In the genomic region with DNA sequence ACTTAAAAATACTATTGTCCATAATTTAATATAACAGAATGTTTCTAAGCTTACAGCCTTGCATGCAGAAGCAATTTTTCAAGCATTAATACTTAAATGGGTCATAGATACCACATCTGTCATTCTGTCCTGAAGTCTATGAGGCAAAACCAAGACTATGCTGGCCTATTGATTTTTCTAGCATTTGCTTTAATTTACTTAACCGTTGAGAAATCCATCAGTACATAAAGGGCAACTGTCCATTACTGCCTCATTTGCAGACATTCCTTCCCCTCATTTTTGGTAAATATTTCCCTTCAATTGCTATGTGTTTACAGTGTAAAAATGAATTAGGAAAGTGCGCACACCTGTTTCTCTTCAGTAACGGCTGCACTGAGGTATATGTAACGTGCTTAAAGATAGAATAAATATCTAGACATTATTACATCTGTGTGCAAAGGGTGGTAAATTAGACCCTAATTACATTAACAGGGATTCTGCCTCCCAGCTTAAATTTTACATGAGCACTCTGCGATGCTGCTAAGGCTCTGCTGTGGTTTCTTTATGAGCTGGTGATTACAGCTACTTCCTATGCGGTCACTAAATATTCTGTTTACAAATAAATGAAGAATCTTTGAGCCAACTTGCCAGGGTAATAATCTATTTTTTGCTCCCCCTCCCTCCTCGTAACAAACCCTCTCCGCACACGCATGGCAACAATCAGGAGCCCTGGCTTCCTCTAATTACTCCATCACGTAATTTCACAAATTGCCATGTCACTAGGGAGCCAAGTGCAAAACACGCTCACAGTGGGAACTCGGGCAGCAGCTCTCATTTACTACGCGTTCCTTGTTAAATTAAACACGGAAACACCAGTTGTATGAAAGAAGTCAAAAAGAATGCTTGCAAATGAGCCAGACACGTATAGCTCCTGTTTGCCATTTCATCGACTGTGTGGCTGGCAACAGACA, we compare ENCODE assay signal across 12 mouse cellular contexts.
DNase-seq lines count a peak whose midpoint lies in the region; ATAC-seq and TF ChIP-seq lines count a peak whose summit lies in the region.
"Had no signal": no experiment of that assay in that cellular context is flagged by ENCODE, and none has a peak within 500 bp of the region (broad histone marks: within the 10 kb centered on the region; RNA-seq: fewer than 3 reads in every experiment).

No protein-coding gene starts in this region.

- no peak overlapping the region for H3K9ac ChIP-seq in liver, embryonic 16.5 days (ENCODE audit: low read depth, low read length)
- no peak overlapping the region for H3K9ac ChIP-seq in liver, embryonic 11.5 days (ENCODE audit: low read depth, low read length)
- H3K9ac ChIP-seq in forebrain, postnatal 0 days, result no peak overlapping the region
- H3K9ac ChIP-seq in stomach, embryonic 16.5 days (ENCODE audit: low read length), result no peak overlapping the region
- H3K9ac ChIP-seq: intestine, embryonic 15.5 days had no signal

- no peaks in the 10 kb centered on the region; the same call in 1 of the 2 replicates for H3K4me1 ChIP-seq in liver, embryonic 16.5 days (ENCODE audit: control insufficient read depth, low read depth, low read length)
- peaks cover 14% of the 10 kb centered on the region for H3K4me1 ChIP-seq in liver, embryonic 11.5 days (replicated peaks; ENCODE audit: control insufficient read depth, insufficient read depth, low read length)
- peaks cover 5% of the 10 kb centered on the region; the same call in 1 of the 2 replicates for H3K4me1 ChIP-seq in forebrain, postnatal 0 days (ENCODE audit: insufficient read depth)
- H3K4me1 ChIP-seq in stomach, embryonic 16.5 days (ENCODE audit: control insufficient read depth, insufficient read depth, low read length), result peaks cover 38% of the 10 kb centered on the region

- 73% methylated on average over 17 of the region's 17 CpGs for WGBS in liver, embryonic 16.5 days (ENCODE audit: insufficient replicate concordance)
- WGBS in liver, embryonic 11.5 days, result 77% methylated on average over 17 of the region's 17 CpGs
- WGBS in forebrain, postnatal 0 days, result 29% methylated on average over 17 of the region's 17 CpGs
- 49% methylated on average over 17 of the region's 17 CpGs for WGBS in stomach, embryonic 16.5 days

- no peak overlapping the region for H3K27ac ChIP-seq in liver, embryonic 16.5 days (ENCODE audit: low read length)
- no peak overlapping the region for H3K27ac ChIP-seq in liver, embryonic 11.5 days (ENCODE audit: low read depth, low read length)
- no peak overlapping the region for H3K27ac ChIP-seq in forebrain, postnatal 0 days (ENCODE audit: low read depth, low read length)
- peak overlapping the region; percentile 50 for H3K27ac ChIP-seq in stomach, embryonic 16.5 days (ENCODE audit: low read length)
- H3K27ac ChIP-seq: intestine, embryonic 15.5 days had no signal

- H3K27me3 ChIP-seq in liver, embryonic 16.5 days (ENCODE audit: control insufficient read depth, insufficient read depth, low read depth, low read length), result no peaks in the 10 kb centered on the region
- H3K27me3 ChIP-seq in liver, embryonic 11.5 days (replicated peaks; ENCODE audit: control insufficient read depth, insufficient read depth, low read length), result no peaks in the 10 kb centered on the region
- no peaks in the 10 kb centered on the region for H3K27me3 ChIP-seq in forebrain, postnatal 0 days (ENCODE audit: insufficient read depth, low read length)
- H3K27me3 ChIP-seq in stomach, embryonic 16.5 days (ENCODE audit: control insufficient read depth, insufficient read depth, low read length), result no peaks in the 10 kb centered on the region
- H3K27me3 ChIP-seq: intestine, embryonic 15.5 days had no signal

- H3K4me3 ChIP-seq in liver, embryonic 16.5 days (ENCODE audit: low read depth, low read length), result no peak overlapping the region
- no peak overlapping the region for H3K4me3 ChIP-seq in liver, embryonic 11.5 days (ENCODE audit: low read depth, low read length)
- 0 out of 2 replicates have a peak overlapping the region, but pooled peaks have one; percentile 10 for H3K4me3 ChIP-seq in forebrain, postnatal 0 days (ENCODE audit: low read depth, low read length)
- H3K4me3 ChIP-seq in stomach, embryonic 16.5 days (replicated peaks; ENCODE audit: low read length), result no peak overlapping the region
- H3K4me3 ChIP-seq: intestine, embryonic 15.5 days had no signal

- peak overlapping the region; percentile 17; the same call in 1 of the 2 replicates for H3K4me2 ChIP-seq in liver, embryonic 16.5 days (ENCODE audit: low read depth, low read length)
- H3K4me2 ChIP-seq in liver, embryonic 11.5 days, result no peak overlapping the region
- peak overlapping the region; percentile 24; the same call in 1 of the 2 replicates for H3K4me2 ChIP-seq in forebrain, postnatal 0 days (ENCODE audit: low read depth)
- H3K4me2 ChIP-seq in stomach, embryonic 16.5 days (ENCODE audit: low read depth, low read length), result no peak overlapping the region
- H3K4me2 ChIP-seq: intestine, embryonic 15.5 days had no signal

- no peak for TF ChIP-seq CTCF in forebrain, postnatal 0 days (IDR thresholded peaks at IDR 0.05; ENCODE audit: low read depth)

- peak; percentile 45; the same call in 1 of the 2 replicates for ATAC-seq in liver, embryonic 16.5 days (ENCODE audit: low read depth)
- no peak for ATAC-seq in liver, embryonic 11.5 days (replicated peaks; ENCODE audit: low FRiP score)
- ATAC-seq in forebrain, postnatal 0 days, result peak; percentile 52; the same call in 1 of the 2 replicates
- ATAC-seq in megakaryocyte, adult 5-6 weeks (ENCODE audit: poor library complexity, severe bottlenecking), result peak; percentile 67
- no peak for ATAC-seq in stomach, embryonic 16.5 days (ENCODE audit: insufficient read depth, low FRiP score)
- ATAC-seq: intestine, embryonic 15.5 days had no signal

- no peaks in the 10 kb centered on the region for H3K9me3 ChIP-seq in liver, embryonic 16.5 days (replicated peaks; ENCODE audit: control insufficient read depth, low read length)
- no peaks in the 10 kb centered on the region for H3K9me3 ChIP-seq in liver, embryonic 11.5 days (ENCODE audit: control insufficient read depth, low read length)
- H3K9me3 ChIP-seq in forebrain, postnatal 0 days (ENCODE audit: low read length), result no peaks in the 10 kb centered on the region
- no peaks in the 10 kb centered on the region for H3K9me3 ChIP-seq in stomach, embryonic 16.5 days (replicated peaks; ENCODE audit: control insufficient read depth, low read length)
- H3K9me3 ChIP-seq: intestine, embryonic 15.5 days had no signal

- no peak for DNase-seq in liver, embryonic 11.5 days (ENCODE audit: low spot score)
- DNase-seq in forebrain, postnatal 0 days, result no peak
- no peak for DNase-seq in right cerebral cortex, postnatal 25 days
- no peak for DNase-seq in adrenal gland, postnatal 36 days
- DNase-seq: adrenal gland, postnatal 10 days; cerebellum, adult 11-12 months; left cerebral cortex, postnatal 4 days; lung, postnatal 10 days had no signal

- H3K36me3 ChIP-seq in liver, embryonic 16.5 days (ENCODE audit: control insufficient read depth, insufficient read depth), result no peaks in the 10 kb centered on the region
- H3K36me3 ChIP-seq in liver, embryonic 11.5 days (ENCODE audit: control insufficient read depth, insufficient read depth, low read length), result no peaks in the 10 kb centered on the region; the same call in 1 of the 2 replicates
- H3K36me3 ChIP-seq in forebrain, postnatal 0 days (ENCODE audit: insufficient read depth), result no peaks in the 10 kb centered on the region
- peaks cover 4% of the 10 kb centered on the region; the same call in 1 of the 2 replicates for H3K36me3 ChIP-seq in stomach, embryonic 16.5 days (ENCODE audit: control insufficient read depth, insufficient read depth, low read length)
- H3K36me3 ChIP-seq: intestine, embryonic 15.5 days had no signal

Comparison
In these comparisons a context has a peak if more than half of its experiments do, and no peak if none do; other contexts are left out.
1. ATAC-seq: peak in liver, embryonic 16.5 days (single experiment), forebrain, postnatal 0 days (single experiment) and megakaryocyte, adult 5-6 weeks (single experiment); none in liver, embryonic 11.5 days (single experiment) and stomach, embryonic 16.5 days (single experiment).
2. H3K4me2 ChIP-seq: peak in liver, embryonic 16.5 days (single experiment) and forebrain, postnatal 0 days (single experiment); none in liver, embryonic 11.5 days (single experiment) and stomach, embryonic 16.5 days (single experiment).